Mouse (Mus musculus): ENCODE measurements around the gene Tmem121b. TPM values are rescaled to one million over a fixed set of nuclear protein-coding genes. Genes with fewer than 3 reads are reported as not detected.

Tmem121b gene
- polyA plus RNA-seq, 1 experiment from 2014 or later, result 0.17 TPM

Other genes starting within 250 kb of the Tmem121b start
- 0.16 and 0.25 TPM in 2 replicates for gene D330020A13Rik, start 199.4 kb downstream of the Tmem121b start, polyA plus RNA-seq (2015; fragmentation: Nextera tagmentation; extraction: Ambion mirVana)
- 0.32 and 0.54 TPM in 2 replicates for gene B4galnt3, start 199.2 kb downstream of the Tmem121b start, polyA plus RNA-seq (2015; fragmentation: Nextera tagmentation; extraction: Ambion mirVana)
- gene Kdm5a, start 129.7 kb downstream of the Tmem121b start, polyA plus RNA-seq (2015; fragmentation: Nextera tagmentation; extraction: Ambion mirVana), result 39.6 and 45.2 TPM in 2 replicates
- gene Ccdc77, start 129.4 kb downstream of the Tmem121b start, polyA plus RNA-seq (2015; fragmentation: Nextera tagmentation; extraction: Ambion mirVana), result 25.4 and 26.6 TPM in 2 replicates
- gene Il17ra, start 30.6 kb downstream of the Tmem121b start, polyA plus RNA-seq (2015; fragmentation: Nextera tagmentation; extraction: Ambion mirVana), result 6.4 and 7.2 TPM in 2 replicates
- gene Hdhd5, start 37.5 kb upstream of the Tmem121b start, polyA plus RNA-seq (2015; fragmentation: Nextera tagmentation; extraction: Ambion mirVana), result 16.7 and 17.3 TPM in 2 replicates
- 2.1 and 3.2 TPM in 2 replicates for gene Cecr2, start 172.6 kb upstream of the Tmem121b start, polyA plus RNA-seq (2015; fragmentation: Nextera tagmentation; extraction: Ambion mirVana)